Mouse (Mus musculus) ES-E14 (cell line): ENCODE measurements around the gene Cmtm5.
A peak's percentile ranks its signal among the peaks of the same experiment; 100 is the strongest.

Experiments
- MAFK ChIP-seq: IDR thresholded peaks from 2 replicates; pipeline ENCODE4 v1.6.1; 2014; ENCODE audit warnings: mild to moderate bottlenecking, low read depth, low read length, inconsistent platforms; ENCODE audit not compliant: insufficient read depth
- ZC3H11A ChIP-seq: IDR thresholded peaks from 2 replicates; pipeline ENCODE4 v1.6.1; 2012; ENCODE audit warnings: low read depth, mild to moderate bottlenecking, inconsistent platforms, low read length, borderline replicate concordance
- ZNF384 ChIP-seq: IDR thresholded peaks from 2 replicates; pipeline ENCODE4 v1.6.1; 2012; ENCODE audit warnings: low read depth, low read length, inconsistent platforms

DNA sequence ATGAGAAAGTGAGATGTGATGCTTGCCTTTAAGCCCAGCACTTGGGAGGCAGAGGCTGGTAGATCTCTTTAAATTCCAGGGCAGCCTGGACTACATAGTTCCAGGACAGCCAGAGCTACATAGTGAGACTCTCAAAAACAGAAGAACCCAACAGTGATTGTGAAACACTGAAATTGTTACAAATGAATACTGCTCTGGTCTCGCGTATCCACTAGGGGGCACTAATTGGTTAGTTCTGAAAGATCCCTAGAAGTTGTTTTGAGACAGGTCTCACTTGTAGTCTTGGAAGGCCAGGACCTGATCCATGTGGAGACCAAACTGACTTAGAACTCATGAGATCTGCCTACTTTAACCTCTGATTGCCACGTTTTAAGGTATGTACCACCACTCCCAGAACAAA, 35.7 kb upstream of the Cmtm5 start:
- no peak for TF ChIP-seq MAFK
- TF ChIP-seq ZC3H11A = peak; percentile 48; the same call in 1 of the 2 replicates
- TF ChIP-seq ZNF384 = no peak
